Mouse (Mus musculus) embryonic fibroblast, embryonic 13.5 days (primary cell): ENCODE data around the gene Nploc4.

Experiments
- CTCF ChIP-seq: IDR thresholded peaks from 2 replicates; pipeline ENCODE4 v1.5.1; 2011; ENCODE audit warnings: mild to moderate bottlenecking, control low read depth, low read length, moderate library complexity, borderline replicate concordance; ENCODE audit not compliant: insufficient read depth
- POLR2A ChIP-seq: IDR thresholded peaks from 2 replicates; pipeline ENCODE4 v1.6.1; 2011; ENCODE audit warnings: low read depth, mild to moderate bottlenecking, control low read depth, low read length, moderate library complexity

DNA sequence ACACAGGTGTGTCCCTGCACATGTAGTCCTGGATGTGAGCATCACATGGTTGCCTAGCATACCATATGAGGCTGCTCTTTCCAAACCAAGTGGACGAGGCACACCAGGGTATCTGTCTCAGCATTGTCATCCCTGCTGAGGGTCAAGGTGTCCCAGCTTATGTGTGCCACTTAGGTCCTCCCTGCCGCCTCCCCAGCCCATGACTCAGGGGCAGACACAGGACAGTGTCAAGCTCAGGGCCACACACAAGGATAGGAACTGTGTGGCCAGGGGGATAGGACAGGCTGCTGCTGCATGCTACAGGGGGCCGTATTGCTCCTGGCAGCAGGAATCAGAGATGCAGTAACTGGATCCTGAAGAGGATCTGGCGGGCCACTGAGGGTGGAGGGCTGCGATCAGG, 76.8 kb downstream of the Nploc4 start:
- no peak for TF ChIP-seq CTCF
- TF ChIP-seq POLR2A, result no peak
